Mouse (Mus musculus) CD4-positive, CD25-positive, alpha-beta regulatory T cell, adult 2 months (primary cell): ENCODE results near the gene Ltbp1.

Experiments
- DNase-seq: peaks from one replicate; pipeline ENCODE4 v3.0.0-alpha.2; 2012; ENCODE audit warnings: low read depth, low spot score

Gene Ltbp1

DNA sequence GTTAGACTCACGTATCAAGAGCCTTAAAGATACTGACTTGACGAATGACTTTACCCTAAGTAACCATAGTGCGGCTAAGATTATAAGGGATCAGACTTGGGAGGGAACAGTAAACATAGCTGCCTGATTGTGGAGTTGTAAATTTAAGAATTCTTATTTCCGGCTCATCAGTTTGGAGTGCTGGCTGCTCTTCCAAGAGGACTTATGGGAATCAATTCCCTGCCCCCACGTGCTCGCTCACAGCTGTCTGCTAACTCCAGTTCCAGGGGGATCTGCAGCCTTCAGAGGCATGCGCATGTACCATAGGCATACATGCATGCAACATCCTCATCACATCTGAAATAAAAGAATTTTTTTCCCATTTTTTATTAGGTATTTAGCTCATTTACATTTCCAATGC is 61.0 kb downstream of the Ltbp1 start:
- DNase-seq: no peak

DNA sequence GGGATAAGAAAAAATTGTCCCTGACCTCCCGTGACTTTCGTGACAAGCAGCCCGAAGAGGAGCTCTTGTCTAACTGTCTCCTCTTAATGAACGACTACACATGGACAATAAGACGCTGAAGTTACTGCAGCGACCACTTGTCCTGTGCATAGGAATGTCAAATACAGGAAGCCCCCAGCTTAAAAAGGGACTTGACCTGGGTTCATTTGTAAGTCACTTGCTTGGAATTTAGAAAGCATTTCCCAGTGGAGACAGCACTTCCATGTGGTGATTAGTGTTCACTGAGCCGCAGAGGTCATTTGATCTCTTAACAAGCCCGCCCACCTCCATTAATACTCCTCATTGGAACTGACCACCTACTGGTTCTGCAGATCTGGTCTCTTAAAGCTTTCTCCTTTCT is 61.9 kb downstream of the Ltbp1 start:
- DNase-seq: no peak

DNA sequence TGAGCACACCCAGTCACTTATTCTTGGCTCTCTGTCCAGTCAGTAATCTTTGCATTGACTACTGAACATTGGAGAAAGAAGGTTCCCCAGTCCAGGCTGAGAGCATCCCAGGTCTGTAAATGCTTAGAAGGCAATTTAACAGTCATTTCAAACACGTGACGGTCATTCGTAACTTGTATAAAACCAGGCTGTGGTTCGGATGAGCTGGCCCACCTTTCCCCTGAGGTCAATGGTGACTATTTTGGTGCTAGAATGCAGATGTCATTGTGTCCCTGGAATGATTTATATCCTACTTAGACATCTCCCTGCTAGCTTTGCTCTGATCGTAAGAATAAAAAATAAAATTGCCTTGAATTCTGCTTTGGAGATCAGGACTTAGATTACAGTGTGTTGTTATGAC is 63.9 kb downstream of the Ltbp1 start:
- no peak for DNase-seq

DNA sequence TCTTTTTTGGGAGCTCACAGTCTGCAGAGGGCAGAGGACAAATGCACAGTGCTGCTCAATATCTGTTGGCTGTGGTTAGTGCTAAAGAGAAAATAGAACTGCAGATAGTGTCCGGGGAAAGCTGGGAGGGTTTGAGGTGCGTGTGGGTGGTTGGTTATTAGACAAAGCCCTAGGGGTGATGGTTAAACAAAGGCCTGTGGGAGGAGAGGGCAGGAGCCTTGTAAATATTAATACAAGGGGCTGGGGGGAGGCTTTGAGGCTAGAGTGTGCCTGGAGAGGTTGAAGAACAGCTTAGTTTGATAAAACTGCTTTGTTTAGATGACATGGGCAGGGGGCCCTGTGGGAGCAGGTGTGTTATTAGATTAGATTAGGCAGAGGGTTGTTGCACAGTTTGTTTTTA is 65.8 kb downstream of the Ltbp1 start:
- no peak for DNase-seq

DNA sequence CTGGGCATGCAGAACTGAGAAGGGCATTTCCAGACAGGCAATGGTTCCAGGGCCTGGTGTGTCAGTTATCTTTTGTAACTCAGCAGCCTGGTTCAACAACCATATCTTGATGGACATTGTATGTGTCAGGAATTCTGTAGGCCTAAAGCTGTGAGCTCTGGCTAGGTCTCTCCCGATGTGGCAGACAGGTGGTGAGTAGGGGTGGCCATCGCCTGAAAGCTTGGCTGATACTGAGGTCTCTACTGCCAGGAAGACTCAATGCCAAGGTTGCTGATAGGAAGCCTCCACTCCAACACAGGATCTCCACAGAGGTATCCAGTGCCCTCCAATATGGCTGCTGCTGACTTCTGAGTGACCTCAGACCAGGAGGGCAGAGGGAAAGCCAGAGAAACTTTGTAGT is 66.4 kb downstream of the Ltbp1 start:
- no peak for DNase-seq

DNA sequence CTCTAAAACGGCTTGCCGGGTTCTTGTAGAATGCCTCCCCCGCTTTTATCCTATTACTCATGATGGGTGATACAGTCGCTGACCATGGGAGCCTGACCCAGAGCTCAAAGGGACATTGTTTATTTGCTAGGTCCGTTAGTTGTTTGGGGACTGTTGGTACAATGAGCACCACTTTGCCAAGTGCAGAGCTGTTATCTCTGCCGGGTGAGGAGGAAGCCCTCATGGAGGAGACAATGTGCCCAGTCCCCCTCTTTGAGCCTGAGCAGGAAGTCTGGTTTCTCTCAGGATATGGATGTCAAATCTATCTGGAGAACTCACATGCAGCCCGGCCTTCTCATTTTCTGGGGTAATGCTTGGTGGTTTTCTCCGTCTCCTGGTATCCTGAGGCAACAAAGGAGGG is 68.5 kb downstream of the Ltbp1 start:
- DNase-seq: no peak

DNA sequence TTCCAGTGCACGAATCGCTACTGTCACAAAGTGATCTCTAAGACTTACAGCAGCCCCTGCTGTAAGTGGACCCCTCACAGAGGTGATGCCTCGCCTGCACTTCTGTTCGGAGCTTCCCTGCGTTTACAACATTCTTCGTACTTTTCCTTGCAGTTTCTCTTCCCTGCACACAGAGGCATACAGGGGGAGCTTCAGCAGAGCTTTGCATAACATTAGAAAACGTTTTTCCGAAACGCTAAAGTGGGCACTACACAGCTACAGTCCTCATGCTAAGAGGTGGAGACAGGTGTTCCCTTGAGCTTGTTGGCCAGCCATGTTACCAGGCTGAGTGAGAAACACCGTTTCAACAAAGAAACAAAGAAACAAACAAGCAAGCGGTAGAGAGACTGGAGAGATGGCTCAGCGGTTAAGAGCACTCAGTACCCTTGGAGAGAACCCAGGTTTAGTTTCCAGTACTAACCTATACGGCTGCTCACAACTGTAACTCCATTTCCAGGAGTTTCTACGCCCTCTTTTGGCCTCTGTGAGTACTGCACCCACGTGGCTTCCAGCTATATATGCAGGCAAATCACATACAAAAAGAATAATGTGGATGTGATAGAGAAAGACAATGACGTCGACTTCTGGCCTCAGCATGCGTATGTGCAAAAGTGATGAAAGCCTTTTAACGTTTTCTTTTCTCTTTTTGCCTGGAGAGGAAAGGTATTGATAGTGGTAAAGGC is 69.8 kb downstream of the Ltbp1 start:
- peak; percentile 2 for DNase-seq

DNA sequence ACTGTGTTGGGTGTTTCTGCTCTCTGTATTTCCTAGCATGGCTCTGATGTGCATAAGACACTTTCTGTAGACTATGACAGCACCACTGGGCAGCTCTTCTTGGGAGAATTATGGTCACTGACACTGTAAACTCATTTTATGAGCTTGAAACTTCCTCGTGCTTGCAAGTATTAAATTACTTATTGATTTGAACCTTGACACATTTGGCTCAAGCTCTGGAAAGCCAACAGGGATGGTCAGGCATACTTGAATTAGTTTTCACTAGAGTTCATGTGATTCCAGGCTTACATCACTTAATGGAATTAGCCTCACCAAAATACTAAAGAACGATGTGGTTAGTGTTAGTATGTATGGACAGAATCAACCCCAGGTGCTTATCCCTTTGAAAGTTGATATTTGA is 76.0 kb downstream of the Ltbp1 start:
- no peak for DNase-seq

DNA sequence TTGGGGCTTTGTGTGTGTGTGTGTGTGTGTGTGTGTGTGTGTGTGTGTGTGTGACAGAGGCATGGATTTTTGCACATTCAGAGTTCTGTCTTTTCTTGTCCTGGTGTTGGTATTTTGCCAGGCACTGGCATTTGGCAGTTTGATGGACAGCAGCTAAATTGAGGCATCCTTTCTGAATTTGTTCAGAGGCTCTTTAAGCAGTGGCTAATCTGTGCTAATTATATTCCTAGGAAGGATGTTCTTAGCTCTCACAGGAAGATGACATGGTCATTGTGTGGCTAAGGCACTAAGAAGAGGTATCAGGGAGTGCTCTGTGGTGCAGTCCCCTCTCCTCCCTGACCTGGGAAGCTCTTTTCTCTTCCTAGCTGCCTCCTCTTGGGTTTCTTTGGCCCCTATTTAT is 77.1 kb downstream of the Ltbp1 start:
- no peak for DNase-seq

DNA sequence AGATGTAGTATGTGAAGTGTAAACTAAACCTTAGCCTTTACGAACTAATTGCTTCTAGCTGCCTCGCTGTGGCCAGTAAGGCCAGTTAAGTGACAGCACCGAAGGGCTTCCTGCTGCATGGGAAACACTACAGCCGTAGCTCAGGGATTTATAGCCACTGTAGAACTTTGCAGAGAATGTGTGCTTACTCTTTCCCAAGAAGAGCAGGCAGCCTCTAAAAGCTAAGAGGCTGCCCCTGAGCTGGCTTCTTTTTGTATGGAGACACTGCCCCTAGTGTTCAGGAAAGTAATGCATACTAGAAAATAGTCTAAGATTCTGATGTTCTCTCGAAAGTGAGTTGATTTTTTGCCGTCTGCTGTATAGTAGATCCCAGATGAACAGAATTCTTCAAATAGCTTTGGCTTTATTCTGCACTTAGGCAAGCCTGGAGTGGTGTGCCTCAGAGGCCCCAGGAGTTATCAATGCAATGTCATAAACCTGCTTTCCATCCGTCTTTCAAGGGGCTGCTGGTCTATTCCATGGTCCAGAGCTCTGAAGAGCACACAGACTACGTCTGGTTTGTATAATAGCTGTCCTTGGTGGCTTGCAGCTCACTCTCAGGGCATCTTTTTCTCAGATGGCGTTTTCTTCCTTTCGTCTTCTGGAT is 82.1 kb downstream of the Ltbp1 start:
- no peak for DNase-seq

DNA sequence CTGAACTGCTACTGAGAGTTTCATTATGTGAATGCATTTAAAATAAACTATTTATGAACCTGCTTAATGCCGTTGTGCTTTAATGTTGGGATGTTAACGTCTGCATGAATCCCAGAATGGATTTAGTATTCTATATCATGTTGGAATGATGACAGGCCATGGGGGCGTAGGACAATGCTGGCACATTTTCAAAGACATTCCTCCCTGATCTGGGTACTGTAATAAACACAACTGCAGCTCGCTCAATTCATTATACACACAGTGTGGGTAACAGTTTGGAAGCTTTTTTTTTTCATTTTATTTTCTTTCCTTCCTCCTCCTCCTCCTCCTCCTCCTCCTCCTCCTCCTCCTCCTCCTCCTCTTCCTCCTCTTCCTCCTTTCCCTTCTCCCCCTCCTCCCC is 82.9 kb downstream of the Ltbp1 start:
- DNase-seq: no peak

DNA sequence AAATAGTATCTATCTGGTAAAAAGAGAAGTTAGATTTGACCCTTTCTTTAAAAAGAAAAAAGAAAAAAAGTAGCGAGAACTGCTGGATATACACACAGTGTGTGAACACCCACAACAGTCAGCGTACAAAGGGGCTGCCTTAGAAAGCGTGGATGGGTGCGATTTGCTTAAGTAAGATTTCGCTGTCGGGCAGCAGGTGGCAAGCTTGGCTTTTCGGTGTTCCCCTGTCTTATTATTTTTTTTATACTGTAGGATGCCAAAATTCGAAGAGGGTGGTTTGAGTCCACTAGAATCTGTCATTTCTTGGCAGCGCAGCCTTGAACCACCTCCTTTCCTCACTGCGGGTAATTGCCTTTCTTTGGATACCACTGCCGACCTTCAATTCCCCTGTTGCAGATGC is 83.4 kb downstream of the Ltbp1 start:
- DNase-seq: no peak

DNA sequence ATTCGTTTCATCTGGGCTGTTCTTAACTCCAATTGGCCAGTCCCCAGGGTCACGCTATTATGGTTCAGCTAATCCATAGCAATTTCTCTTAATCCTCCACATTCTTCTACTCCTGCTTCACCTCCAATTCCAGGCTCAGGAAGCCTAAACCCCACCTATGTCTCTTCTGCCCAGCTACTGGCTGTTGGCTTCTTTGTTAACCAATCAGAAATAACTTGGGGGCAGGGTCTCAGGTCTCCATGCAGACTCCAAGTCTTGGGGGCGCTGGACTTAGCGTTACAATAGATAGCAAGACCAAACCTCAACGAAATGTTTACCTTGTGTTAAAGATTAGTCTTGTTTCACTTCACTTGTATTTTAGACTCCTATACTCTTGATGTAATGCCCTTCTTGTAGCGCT is 85.2 kb downstream of the Ltbp1 start:
- no peak for DNase-seq

DNA sequence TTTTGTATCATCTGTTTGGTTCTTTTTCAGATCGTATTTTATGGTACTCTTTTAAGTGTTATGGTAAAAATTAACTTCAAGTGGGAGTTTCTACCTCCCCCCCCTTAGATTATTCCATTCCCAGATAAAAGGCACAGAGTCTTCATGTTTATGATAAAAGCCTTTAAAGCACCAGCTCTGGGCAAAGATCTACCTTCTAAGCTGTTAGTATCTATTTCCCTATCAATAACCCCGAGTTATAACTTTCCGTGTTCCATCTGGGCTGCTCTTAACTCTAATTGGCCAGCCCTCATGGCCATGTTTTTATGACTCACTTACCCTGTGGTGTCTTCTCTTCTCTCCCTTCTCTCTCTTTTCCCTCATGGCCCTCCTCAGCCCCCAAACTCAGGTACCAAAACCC is 88.2 kb downstream of the Ltbp1 start:
- DNase-seq: no peak

DNA sequence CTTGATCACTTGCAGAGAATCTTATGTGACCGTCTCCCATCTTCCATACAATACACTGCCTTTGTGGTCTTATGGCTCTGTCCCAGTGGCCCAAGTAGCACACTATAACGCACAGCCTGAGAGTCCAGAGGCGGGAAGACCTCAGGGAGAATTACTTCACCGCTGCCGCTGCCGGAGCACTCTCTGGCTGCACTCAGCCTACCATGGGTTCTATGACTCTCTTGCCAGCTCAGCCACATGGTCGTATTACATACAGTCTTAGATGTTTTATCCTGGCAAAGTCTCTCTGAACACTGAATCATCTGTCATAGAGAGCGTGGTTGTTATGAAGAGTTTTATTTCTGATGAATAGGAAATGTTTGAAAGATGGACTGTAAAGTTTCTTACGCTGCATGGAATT is 89.2 kb downstream of the Ltbp1 start:
- DNase-seq: no peak

DNA sequence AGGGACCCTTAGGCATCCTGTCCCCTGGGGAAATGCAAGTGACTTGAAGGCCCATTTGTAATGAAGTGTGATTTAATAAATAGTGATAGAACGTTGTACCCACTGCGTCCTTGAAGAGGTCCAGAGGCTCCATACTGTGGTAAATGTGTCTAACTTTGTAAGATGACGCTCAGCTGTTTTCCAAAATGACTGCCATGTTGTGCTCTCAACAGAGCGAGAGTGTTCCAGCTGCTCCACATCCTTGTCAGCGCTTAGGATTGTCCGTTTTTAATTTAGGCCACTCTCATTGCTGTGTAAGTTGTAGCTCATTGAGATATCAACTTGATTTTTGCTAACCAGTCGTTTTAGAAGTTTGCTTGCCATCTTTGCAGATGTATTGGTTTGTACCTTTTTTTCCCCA is 91.4 kb downstream of the Ltbp1 start:
- no peak for DNase-seq

DNA sequence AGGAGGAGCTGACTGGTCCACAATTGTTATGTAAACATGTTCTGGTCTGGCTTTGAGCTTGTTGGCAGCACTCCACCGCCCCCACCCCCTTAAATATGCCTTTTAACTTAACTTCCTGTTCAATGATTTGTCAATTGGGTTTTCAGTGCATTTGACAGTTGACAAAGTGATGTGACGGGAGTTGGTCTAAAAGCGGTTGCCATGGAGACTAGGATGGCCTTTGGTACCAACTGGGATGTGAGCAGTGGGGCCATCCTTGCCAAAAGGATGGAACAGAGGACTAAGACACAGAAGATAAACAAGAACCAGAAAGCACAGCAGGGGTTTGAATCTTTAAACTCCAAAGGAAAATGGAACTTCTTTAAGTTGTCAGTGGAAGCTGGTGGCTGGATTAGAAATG is 92.0 kb downstream of the Ltbp1 start:
- no peak for DNase-seq

DNA sequence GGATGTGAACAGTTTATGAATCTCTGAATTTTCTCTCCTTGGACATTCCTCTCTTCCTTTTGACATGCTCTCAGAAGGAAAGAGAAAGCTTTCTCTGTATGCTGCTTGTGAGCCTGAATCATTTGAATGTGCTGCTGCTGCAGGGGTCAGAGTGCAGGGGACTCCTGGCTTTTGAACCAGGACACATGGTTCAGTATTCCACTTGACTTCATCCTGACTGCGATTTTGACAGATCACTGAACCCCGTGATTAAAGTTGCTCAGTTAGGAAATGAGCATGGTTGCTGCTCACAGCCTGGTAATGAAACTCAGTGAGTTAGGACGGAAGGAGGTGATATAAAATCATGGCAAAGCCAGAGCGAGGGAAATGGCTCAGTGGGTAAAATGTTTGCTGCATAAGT is 95.8 kb downstream of the Ltbp1 start:
- no peak for DNase-seq

DNA sequence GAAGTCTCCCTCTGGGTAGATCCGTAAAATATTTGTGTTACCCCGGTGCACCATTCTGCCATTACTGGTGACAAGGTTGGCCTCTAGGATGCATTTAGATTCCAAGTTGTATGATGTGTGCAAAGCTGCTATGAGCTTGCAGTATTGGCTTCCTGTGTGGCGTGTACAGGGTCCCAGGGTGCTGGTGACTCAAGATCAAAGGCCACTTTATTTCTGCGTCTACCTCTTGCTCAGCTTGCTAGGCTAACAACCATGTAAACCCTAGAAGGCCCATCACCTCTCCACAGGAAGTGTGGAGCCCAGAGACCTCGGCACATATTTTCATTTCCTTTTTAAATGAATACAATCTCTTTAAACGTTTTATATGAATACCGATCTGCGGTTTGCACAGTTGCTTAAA is 96.6 kb downstream of the Ltbp1 start:
- DNase-seq: no peak

DNA sequence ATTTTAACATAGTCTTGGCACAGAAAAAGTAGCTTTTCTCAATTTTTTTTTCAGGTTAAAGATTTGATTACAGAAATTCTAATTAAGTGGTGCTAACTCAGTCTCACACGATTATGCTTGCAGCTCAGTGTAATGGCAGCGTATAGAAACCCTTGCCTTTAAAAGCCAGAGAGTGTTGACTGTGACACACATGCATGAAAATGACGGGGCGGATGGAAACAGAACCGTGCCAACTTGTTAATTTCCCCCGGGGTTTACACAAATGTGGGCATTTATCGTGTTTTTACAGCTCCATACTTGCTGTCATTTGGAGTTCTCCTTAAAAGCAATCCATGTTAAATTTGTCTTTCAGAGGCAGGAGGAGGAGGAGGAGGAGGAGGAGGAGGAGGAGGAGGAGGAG is 102.0 kb downstream of the Ltbp1 start:
- DNase-seq: no peak

DNA sequence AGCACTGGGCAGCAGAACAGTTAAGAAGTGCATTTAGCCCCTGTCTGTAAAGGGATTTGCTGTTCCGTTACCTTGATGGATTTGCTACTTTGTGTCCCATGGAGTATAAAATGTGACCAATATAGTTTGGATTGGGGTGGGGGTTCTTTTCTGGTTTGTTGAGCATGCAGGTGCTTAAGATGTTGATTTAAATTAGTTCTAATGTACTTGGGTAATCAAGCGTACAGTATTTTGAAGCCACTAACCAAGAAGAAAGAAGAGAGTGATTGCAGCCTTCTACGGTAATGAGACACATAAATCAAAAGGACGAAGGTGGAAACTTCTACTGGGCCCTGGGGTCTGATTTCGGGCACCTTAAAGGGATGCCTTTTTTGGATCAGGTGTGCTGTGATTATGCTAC is 102.5 kb downstream of the Ltbp1 start:
- no peak for DNase-seq

DNA sequence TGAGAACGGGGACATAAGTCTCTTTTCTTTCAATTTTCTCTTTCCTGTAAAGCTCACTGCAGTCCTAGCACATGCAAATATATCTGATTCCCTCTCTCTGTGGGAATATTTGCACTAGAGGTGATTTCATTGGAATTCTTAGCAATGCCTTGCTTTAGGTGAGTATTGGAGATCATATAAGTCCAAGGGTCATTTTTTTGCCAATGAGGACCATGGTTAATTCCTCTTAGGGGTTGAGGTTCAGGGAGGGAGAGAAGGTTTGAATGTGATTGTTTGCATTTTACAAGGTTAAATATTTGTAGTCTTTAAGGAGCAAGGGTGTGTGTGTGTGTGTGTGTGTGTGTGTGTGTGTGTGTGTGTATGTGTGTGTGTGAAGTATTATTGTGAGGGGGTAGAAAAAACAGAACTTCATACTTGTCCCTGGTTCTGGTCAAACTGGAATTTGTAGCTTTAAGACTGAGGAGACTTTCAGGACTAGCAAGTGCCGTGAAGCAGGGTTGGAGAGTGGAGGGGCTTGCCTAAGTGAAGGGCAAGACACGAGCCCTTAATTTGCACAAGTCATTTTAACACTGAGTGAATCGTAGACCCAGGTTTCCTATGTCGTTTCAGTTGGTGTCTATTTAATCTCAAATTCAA is 103.8 kb downstream of the Ltbp1 start:
- DNase-seq: no peak
